Mouse (Mus musculus): ENCODE measurements at regions not wholly inside any gene's neighbourhood (a gene's known extent, or its start where the extent isn't known, plus 50 kb on each side); places are given as distances from the start of the nearest gene placed in this dataset.

GRCm38 (mm10) chr13:43948606-43949005, 164.0 kb downstream of the Cd83 start:
- TF ChIP-seq CTCF (IDR thresholded peaks at IDR 0.05; ENCODE audit: low read depth) (no peak), EP300 (IDR thresholded peaks at IDR 0.05; ENCODE audit: low read depth) (no peak)
